Mouse (Mus musculus) stomach, embryonic 14.5 days (tissue): ENCODE data around the gene Gria3. TPM values are rescaled to one million over a fixed set of nuclear protein-coding genes. Genes with fewer than 3 reads are reported as not detected.

ENCODE experiments used
- microRNA-seq: library from miRNA; unstranded; fragments of <30 nt; microRNA quantifications from one replicate; pipeline ENCODE4, GENCODE M21; 2016
- polyA plus RNA-seq: library from polyadenylated mRNA; unstranded; fragments of >200 nt; fragmentation: Nextera tagmentation; extraction: Ambion mirVana; gene quantifications from 2 replicates; pipeline ENCODE4 v1.2.1, GENCODE M21; 2014

Gene Gria3
- polyA plus RNA-seq, 1 experiment from 2014 or later: 13.4 TPM

Small RNAs within 50 kb of the gene (microRNA-seq; reads per million reads assigned to microRNA genes)
- not detected for gene Gm22413
